Mouse (Mus musculus): ENCODE results near the gene Krt12.

Krt12 gene

GRCm38 (mm10) chr11:99422159-99422558 is at the start of gene Krt12:
Krt12 (minus strand) TSS chr11:99422259.
- in situ Hi-C loops (cut with MboI; ENCODE audit: low sequenced_read_pairs): no loop called here

DNA sequence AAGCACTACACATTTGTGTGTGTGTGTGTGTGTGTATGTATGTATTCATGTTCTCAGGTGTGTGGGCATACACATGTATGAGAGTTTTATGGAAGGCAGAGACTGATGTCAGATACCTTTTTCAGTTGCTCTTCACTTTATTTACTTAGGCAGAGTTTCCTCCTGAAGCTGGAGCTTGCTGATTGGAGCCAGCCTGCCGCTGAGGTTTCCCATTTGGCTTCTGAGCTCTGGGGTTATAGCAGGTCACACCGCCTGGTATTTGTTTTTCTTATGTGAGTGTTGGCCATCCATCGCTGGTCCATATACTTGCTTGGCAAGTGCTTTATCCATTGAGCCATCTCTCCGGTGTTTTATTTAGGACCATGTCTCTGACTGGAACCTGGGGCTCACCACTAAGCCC is 47.2 kb upstream of the Krt12 start:
- in situ Hi-C loops (cut with MboI; ENCODE audit: low sequenced_read_pairs): loop anchor here (10.0 kb wide), 1 partner anchor 826 kb away; no protein-coding TSS in a partner anchor

GRCm38 (mm10) chr11:99468566-99468965 is 46.5 kb upstream of the Krt12 start:
- in situ Hi-C loops (cut with MboI; ENCODE audit: low sequenced_read_pairs): loop anchor here (10.0 kb wide), 1 partner anchor 826 kb away; no protein-coding TSS in a partner anchor

GRCm38 (mm10) chr11:99466316-99466715 is 44.3 kb upstream of the Krt12 start:
- in situ Hi-C loops (cut with MboI; ENCODE audit: low sequenced_read_pairs): loop anchor here (10.0 kb wide), 1 partner anchor 828 kb away; no protein-coding TSS in a partner anchor

- in situ Hi-C loops (cut with MboI; ENCODE audit: low sequenced_read_pairs): loop anchor here (10.0 kb wide), 1 partner anchor 830 kb away; no protein-coding TSS in a partner anchor
Measured at GRCm38 (mm10) chr11:99464836-99465235, 42.8 kb upstream of the Krt12 start.

DNA sequence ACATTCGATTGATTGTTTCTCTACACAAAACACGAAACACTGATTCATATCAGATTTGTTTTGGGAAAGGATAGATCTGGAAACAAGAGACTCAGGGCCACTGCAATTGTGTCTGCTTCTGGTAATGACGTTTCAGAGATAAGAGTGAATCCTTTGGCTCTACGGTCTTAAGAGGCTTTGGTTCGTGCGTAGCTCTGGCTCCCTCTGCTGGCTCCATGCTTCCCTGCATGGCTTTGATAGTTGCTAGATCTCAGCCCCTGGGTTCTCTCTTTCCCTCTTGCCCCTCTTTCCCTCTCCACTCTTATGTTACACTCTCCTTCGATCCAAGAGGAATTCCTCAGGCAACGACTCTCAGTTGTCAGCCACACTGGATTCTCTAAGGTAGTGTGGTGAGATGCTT is 41.1 kb upstream of the Krt12 start:
- in situ Hi-C loops (cut with MboI; ENCODE audit: low sequenced_read_pairs): loop anchor here (10.0 kb wide), 1 partner anchor 832 kb away; no protein-coding TSS in a partner anchor

GRCm38 (mm10) chr11:99461736-99462135 is 39.7 kb upstream of the Krt12 start:
- in situ Hi-C loops (cut with MboI; ENCODE audit: low sequenced_read_pairs): loop anchor here (10.0 kb wide), 1 partner anchor 833 kb away; no protein-coding TSS in a partner anchor

- in situ Hi-C loops (cut with MboI; ENCODE audit: low sequenced_read_pairs): no loop called here
Measured at GRCm38 (mm10) chr11:99458887-99459286, 36.8 kb upstream of the Krt12 start.

- in situ Hi-C loops (cut with MboI; ENCODE audit: low sequenced_read_pairs): no loop called here
Measured at GRCm38 (mm10) chr11:99454759-99455158, 32.7 kb upstream of the Krt12 start.

DNA sequence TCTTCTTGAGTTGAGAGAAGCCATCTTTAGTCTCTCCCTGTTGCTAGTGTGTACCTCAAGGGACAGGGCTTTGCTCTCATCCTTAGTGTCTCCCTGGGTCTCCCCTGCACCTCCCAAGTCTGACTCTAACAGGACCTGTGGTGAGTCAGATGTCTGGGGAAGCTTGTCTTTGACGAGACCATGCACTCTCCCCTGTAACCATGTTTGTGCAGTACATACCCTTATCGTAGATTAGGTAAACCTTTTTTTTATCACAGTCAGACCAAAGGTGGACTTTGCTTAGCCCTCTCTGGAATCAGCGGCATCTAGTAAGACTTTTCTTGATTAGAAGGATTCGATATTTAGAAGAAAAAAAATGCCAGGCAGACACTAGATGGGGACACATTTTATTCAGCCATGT is 32.0 kb upstream of the Krt12 start:
- in situ Hi-C loops (cut with MboI; ENCODE audit: low sequenced_read_pairs): no loop called here

DNA sequence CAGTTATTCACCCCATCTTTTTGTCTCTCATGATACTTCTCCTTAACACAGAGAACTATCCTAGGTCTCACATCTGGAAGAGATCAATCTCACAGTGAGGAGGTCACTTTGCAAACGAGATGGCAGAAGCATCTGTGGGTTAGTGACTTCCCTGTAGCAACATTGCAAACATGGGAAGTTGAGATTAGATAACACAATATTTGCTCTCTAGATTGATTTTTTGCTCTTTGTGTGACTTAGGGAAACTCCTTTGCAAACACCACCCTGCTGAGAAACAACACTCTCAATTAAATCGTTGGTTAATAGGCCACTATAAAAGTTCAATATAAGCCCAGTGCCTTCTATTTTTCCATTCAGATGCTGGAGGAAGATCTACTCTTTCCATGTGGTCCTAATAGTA is 26.7 kb upstream of the Krt12 start:
- in situ Hi-C loops (cut with MboI; ENCODE audit: low sequenced_read_pairs): no loop called here

DNA sequence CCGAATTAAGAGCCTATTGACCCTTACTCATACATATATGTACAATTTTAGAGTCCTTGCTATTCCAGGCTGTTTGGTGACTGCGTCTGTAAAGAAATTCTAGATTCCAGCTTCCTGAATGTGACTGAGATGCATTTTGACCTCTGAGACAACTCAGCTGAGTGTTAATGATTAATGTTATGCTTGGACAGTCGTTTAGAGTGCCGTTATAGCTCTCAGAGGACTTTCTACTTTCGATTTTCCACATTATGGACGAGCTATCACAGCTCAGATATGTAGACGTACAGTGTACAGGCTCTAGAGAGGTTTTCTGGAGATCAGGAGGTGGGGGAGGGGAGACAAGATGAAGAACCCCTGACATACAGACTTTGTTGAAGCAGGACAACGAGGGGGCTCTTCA is 19.2 kb upstream of the Krt12 start:
- in situ Hi-C loops (cut with MboI; ENCODE audit: low sequenced_read_pairs): no loop called here

DNA sequence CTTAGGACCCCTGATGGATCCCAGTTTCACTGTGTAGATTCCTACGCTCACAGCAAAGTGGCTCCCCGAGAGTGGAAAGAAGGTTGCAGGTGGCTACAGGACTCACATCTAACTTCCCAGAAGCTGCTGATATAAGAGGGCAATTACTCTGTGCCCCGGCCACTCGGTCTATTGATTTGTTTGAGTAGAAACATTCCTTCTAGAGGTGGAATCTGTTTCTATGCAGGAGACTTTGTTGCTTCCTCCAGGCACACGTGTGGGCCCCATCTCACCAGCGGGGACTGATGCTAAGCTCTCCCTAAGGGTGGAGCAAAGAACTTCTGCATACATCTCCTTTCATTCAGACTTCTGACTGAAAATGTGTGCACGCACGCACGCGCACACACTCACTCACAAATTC is 17.4 kb upstream of the Krt12 start:
- in situ Hi-C loops (cut with MboI; ENCODE audit: low sequenced_read_pairs): no loop called here

DNA sequence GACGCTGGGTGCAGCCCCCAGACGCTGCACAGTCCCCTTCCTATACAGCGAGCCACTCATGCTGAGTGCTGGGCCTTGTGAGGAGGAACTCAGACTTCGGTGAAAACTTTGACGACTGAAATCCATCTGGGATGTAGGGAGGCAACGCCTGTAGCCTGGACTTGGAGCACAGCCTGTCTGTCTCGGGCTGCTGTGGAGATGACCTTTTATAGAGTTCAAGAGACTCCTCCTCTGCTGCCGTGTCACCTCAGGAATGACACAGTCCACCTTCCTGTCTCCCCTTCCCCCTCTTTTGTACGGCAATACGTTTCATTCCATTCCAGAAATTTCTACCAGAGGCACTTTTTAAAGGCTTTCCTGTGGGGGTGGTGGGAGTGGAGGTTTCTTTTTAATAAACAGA is 15.9 kb upstream of the Krt12 start, which contains the start of gene Krt20:
Gene Krt20, minus strand, starts transcription at position 179 of the 400 bp plus-strand sequence.
- in situ Hi-C loops (cut with MboI; ENCODE audit: low sequenced_read_pairs): no loop called here

DNA sequence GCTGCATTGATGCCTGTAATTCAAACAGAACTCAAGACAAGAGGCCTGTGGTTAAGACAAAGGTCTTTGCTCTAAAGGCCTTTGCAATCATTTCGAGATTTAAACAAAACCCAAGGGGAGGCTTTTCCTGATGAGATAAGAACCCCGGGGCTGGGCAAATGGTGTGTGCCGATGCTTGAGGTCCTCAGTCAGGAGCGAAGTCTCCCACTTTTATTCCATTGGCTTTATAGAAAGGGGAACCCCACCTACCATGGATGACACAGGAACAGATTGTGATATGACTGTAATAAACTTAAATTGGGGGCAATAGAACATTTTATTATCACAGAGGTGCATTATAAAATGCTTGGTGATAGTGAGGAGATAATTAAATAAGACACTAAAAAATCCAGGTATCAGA is 14.6 kb upstream of the Krt12 start:
- in situ Hi-C loops (cut with MboI; ENCODE audit: low sequenced_read_pairs): no loop called here

DNA sequence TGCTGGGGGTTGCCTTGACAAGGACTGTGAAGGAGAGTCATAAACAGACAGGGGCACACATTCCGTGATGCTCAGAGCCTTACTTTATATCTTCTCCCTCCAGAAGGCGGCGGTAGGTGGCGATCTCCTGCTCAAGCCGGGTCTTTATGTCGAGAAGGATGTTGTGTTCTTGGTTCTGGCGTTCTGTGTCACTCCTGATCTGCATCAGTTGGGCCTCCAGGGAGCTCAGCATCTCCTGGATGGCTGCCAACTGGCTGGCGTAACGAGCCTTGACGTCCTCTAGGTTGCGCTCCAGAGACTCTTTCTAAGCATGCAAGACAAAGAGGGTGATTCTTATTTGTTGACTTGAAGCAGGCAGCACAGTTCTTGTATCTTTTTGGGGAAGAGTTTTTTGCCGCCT is 8.6 kb upstream of the Krt12 start:
- in situ Hi-C loops (cut with MboI; ENCODE audit: low sequenced_read_pairs): no loop called here

- in situ Hi-C loops (cut with MboI; ENCODE audit: low sequenced_read_pairs): no loop called here
Measured at GRCm38 (mm10) chr11:99420586-99420985, 1.5 kb downstream of the Krt12 start.

- in situ Hi-C loops (cut with MboI; ENCODE audit: low sequenced_read_pairs): no loop called here
Measured at GRCm38 (mm10) chr11:99417819-99418218, 4.2 kb downstream of the Krt12 start.

GRCm38 (mm10) chr11:99416902-99417301 is 5.2 kb downstream of the Krt12 start:
- in situ Hi-C loops (cut with MboI; ENCODE audit: low sequenced_read_pairs): no loop called here

DNA sequence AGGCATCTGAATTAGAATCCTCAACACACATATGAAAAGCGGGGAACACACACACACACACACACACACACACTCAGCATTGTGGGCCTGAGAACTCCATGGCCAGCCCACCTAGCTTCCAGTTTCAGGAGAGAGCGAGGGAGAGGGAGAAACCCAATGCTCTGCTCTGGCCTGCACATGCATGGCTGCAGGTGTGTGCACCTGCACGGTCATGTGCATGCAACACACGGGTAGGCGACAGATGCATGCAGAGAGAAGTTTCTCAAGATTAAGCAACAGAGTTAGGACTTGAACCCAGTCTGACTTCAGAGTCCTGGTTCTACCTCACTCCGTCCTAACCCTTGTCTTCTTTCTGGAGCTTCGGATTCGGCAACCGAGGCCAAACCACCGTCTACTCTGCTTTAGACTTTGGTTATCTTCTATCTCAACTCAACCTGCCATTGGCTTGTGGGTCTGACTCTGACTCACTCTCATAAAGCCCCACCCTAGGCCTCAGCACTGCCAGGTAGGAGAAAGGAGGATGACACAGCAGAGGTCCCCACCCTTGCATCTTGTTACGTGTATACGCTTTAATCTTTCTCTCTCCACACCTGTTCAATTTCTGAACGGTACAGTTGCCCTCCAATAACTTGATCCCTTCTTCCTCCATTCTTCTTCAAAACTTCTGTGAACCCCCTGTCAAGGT is 7.5 kb downstream of the Krt12 start:
- in situ Hi-C loops (cut with MboI; ENCODE audit: low sequenced_read_pairs): no loop called here

DNA sequence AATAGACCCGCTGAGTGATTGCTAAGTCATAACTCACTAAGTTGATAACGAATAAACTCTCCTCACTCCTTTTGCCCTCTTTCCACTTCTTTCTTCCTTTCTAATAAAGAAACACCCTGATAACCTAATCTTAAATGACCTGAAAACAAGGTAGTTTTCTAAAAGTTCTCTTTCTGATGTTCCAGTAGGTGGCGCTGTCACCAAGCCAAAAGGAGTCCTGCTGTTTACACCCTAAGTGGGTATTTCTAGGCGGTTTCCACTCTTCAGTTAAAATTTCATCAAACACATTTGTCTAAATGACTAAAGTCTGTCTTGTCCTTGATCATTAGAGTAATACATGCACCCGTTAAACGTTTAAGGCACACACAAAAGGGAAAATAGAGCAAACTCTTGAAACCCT is 8.8 kb downstream of the Krt12 start:
- in situ Hi-C loops (cut with MboI; ENCODE audit: low sequenced_read_pairs): no loop called here

DNA sequence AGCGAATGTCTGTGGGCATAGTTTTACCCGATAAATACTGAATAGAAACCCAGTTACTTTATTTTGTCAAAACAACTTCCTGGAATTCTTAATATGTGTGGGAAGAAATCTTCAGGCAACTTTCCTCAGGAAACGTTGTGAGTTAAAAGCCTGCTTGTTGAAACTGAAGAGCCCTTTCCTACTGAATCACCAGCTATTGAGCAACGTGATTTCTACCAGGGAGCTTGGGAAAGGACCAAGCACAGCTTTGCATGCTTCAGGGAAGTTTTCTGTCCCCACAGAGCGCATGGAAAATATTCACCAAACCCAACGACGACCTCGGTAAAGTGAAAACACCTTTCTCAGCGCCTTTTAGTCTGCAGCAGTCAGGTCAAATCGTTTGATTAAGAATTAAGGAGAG is 15.9 kb downstream of the Krt12 start:
- in situ Hi-C loops (cut with MboI; ENCODE audit: low sequenced_read_pairs): no loop called here
